Mouse (Mus musculus) MEL (cell line): Measurements from ENCODE around the gene Med14. TPM values are rescaled to one million over a fixed set of nuclear protein-coding genes. Genes with fewer than 3 reads are reported as not detected.
A peak's percentile ranks its signal among the peaks of the same experiment; 100 is the strongest.

Experiments
- DNase-seq: peaks from one replicate; pipeline ENCODE4 v3.0.0; 2011; ENCODE audit warnings: low read depth, low spot score
- H3K27ac ChIP-seq: 2 replicates; pipeline ENCODE4 v1.5.1; 2012; ENCODE audit warnings: low read depth, mild to moderate bottlenecking, control low read depth, low read length, moderate library complexity; ENCODE audit not compliant: control insufficient read depth
- H3K27me3 ChIP-seq, 2 experiments: fragments of 150-350 bp in 1 of 2; sonication (generic) in 1 of 2; 2 replicates each; pipeline ENCODE4 v1.6.1; 2012; ENCODE audit warnings: low read length in 2 of 2, mild to moderate bottlenecking in 2 of 2, improper control_type of control experiment in 1 of 2, moderate library complexity in 1 of 2; ENCODE audit not compliant: insufficient read depth in 2 of 2, control insufficient read depth in 1 of 2
- H3K36me3 ChIP-seq, 2 experiments: 2 replicates each; pipeline ENCODE4 v1.6.1; 2012 to 2014; ENCODE audit warnings: low read length in 2 of 2, improper control_type of control experiment in 1 of 2, inconsistent platforms in 1 of 2, mild to moderate bottlenecking in 1 of 2; ENCODE audit not compliant: insufficient read depth in 2 of 2, control insufficient read depth in 1 of 2
- H3K4me1 ChIP-seq, 2 experiments: fragments of 150-350 bp in 1 of 2; sonication (generic) in 1 of 2; 2 replicates each; pipeline ENCODE4 v1.6.1; 2012; ENCODE audit warnings: low read length in 2 of 2, improper control_type of control experiment in 1 of 2, mild to moderate bottlenecking in 1 of 2; ENCODE audit not compliant: insufficient read depth in 2 of 2, control insufficient read depth in 1 of 2
- H3K4me3 ChIP-seq, 2 experiments: fragments of 150-350 bp in 1 of 2; sonication (generic) in 1 of 2; 2 replicates each; pipeline ENCODE4 v1.5.1; 2012; ENCODE audit warnings: low read depth in 2 of 2, low read length in 2 of 2, mild to moderate bottlenecking in 2 of 2, moderate library complexity in 2 of 2, control low read depth in 1 of 2, improper control_type of control experiment in 1 of 2; ENCODE audit not compliant: control insufficient read depth in 1 of 2, insufficient read depth in 1 of 2
- H3K79me2 ChIP-seq: 2 replicates; pipeline ENCODE4 v1.6.1; 2012; ENCODE audit warnings: mild to moderate bottlenecking, low read length, moderate library complexity; ENCODE audit not compliant: control insufficient read depth, poor library complexity, insufficient read depth
- H3K9ac ChIP-seq: 2 replicates; pipeline ENCODE4 v1.6.1; 2012; ENCODE audit warnings: low read depth, mild to moderate bottlenecking, control low read depth, low read length, moderate library complexity; ENCODE audit not compliant: control insufficient read depth, poor library complexity, severe bottlenecking
- H3K9me3 ChIP-seq: fragments of 150-350 bp; sonication (generic); replicated peaks from 2 replicates; pipeline ENCODE4 v1.6.1; 2012; ENCODE audit warnings: mild to moderate bottlenecking, low read length, improper control_type of control experiment, moderate library complexity; ENCODE audit not compliant: insufficient read depth
- BHLHE40 ChIP-seq: IDR thresholded peaks from 2 replicates; pipeline ENCODE4 v1.6.1; 2012; ENCODE audit warnings: low read depth, mild to moderate bottlenecking, inconsistent platforms, low read length, improper control_type of control experiment, borderline replicate concordance
- CHD2 ChIP-seq: IDR thresholded peaks from 2 replicates; pipeline ENCODE4 v1.6.1; 2011; ENCODE audit warnings: low read length, improper control_type of control experiment
- ELF1 ChIP-seq: IDR thresholded peaks from 2 replicates; pipeline ENCODE4 v1.6.1; 2014; ENCODE audit warnings: low read depth, mild to moderate bottlenecking, inconsistent platforms, low read length, improper control_type of control experiment, moderate library complexity
- ETS1 ChIP-seq: IDR thresholded peaks from 2 replicates; pipeline ENCODE4 v1.6.1; 2012; ENCODE audit warnings: low read depth, mild to moderate bottlenecking, inconsistent platforms, low read length, improper control_type of control experiment, moderate library complexity
- GATA1 ChIP-seq: IDR thresholded peaks from 2 replicates; pipeline ENCODE4 v1.6.1; 2011; ENCODE audit warnings: low read depth, low read length, improper control_type of control experiment
- HCFC1 ChIP-seq: IDR thresholded peaks from 2 replicates; pipeline ENCODE4 v1.6.1; 2012; ENCODE audit warnings: low read depth, mild to moderate bottlenecking, inconsistent platforms, low read length, improper control_type of control experiment, moderate library complexity
- MAZ ChIP-seq: IDR thresholded peaks from 2 replicates; pipeline ENCODE4 v1.6.1; 2012; ENCODE audit warnings: low read depth, mild to moderate bottlenecking, inconsistent platforms, low read length, improper control_type of control experiment
- MEF2A ChIP-seq: IDR thresholded peaks from 2 replicates; pipeline ENCODE4 v1.6.1; 2014; ENCODE audit warnings: low read depth, mild to moderate bottlenecking, inconsistent platforms, low read length, improper control_type of control experiment; ENCODE audit not compliant: poor library complexity, insufficient replicate concordance, severe bottlenecking; ENCODE audit errors: extremely low read depth
- MXI1 ChIP-seq: IDR thresholded peaks from 2 replicates; pipeline ENCODE4 v1.6.1; 2011; ENCODE audit warnings: mild to moderate bottlenecking, low read depth, low read length, improper control_type of control experiment
- MYB ChIP-seq: IDR thresholded peaks from 2 replicates; pipeline ENCODE4 v1.6.1; 2011; ENCODE audit warnings: mild to moderate bottlenecking, low read depth, low read length, improper control_type of control experiment
- MYC ChIP-seq: IDR thresholded peaks from 2 replicates; pipeline ENCODE4 v1.6.1; 2011; ENCODE audit warnings: low read depth, mild to moderate bottlenecking, low read length, improper control_type of control experiment, moderate library complexity
- NELFE ChIP-seq: IDR thresholded peaks from 2 replicates; pipeline ENCODE4 v1.6.1; 2011; ENCODE audit warnings: low read depth, low read length, improper control_type of control experiment
- NRF1 ChIP-seq: IDR thresholded peaks from 2 replicates; pipeline ENCODE4 v1.6.1; 2014; ENCODE audit warnings: low read depth, mild to moderate bottlenecking, inconsistent platforms, low read length, improper control_type of control experiment, moderate library complexity; ENCODE audit not compliant: poor library complexity, insufficient read depth, severe bottlenecking
- POLR2A ChIP-seq, 2 experiments: IDR thresholded peaks; 2 replicates each; pipeline ENCODE4 v1.6.1; 2011 to 2012; ENCODE audit warnings: low read length in 2 of 2, mild to moderate bottlenecking in 2 of 2, control low read depth in 1 of 2, improper control_type of control experiment in 1 of 2, low read depth in 1 of 2, moderate library complexity in 1 of 2; ENCODE audit not compliant: control insufficient read depth in 1 of 2, insufficient read depth in 1 of 2, poor library complexity in 1 of 2
- RAD21 ChIP-seq: IDR thresholded peaks from 2 replicates; pipeline ENCODE4 v1.6.1; 2011; ENCODE audit warnings: mild to moderate bottlenecking, low read depth, low read length, improper control_type of control experiment
- RCOR1 ChIP-seq: IDR thresholded peaks from 2 replicates; pipeline ENCODE4 v1.6.1; 2012; ENCODE audit warnings: low read depth, mild to moderate bottlenecking, inconsistent platforms, low read length, improper control_type of control experiment
- SIN3A ChIP-seq: IDR thresholded peaks from 2 replicates; pipeline ENCODE4 v1.6.1; 2012; ENCODE audit warnings: low read length, improper control_type of control experiment, inconsistent platforms
- TBP ChIP-seq: IDR thresholded peaks from 2 replicates; pipeline ENCODE4 v1.8.0; 2011; ENCODE audit warnings: low read depth, low read length, improper control_type of control experiment
- TCF12 ChIP-seq: IDR thresholded peaks from 2 replicates; pipeline ENCODE4 v1.6.1; 2014; ENCODE audit warnings: low read depth, mild to moderate bottlenecking, inconsistent platforms, low read length, improper control_type of control experiment, moderate library complexity
- UBTF ChIP-seq: IDR thresholded peaks from 2 replicates; pipeline ENCODE4 v1.6.1; 2012; ENCODE audit warnings: low read depth, mild to moderate bottlenecking, inconsistent platforms, low read length, improper control_type of control experiment, moderate library complexity, borderline replicate concordance; ENCODE audit not compliant: insufficient read depth
- USF1 ChIP-seq: IDR thresholded peaks from 2 replicates; pipeline ENCODE4 v1.6.1; 2014; ENCODE audit warnings: low read depth, mild to moderate bottlenecking, inconsistent platforms, low read length, improper control_type of control experiment, moderate library complexity
- ZKSCAN1 ChIP-seq: IDR thresholded peaks from 2 replicates; pipeline ENCODE4 v1.6.1; 2012; ENCODE audit warnings: low read depth, mild to moderate bottlenecking, inconsistent platforms, low read length, improper control_type of control experiment, moderate library complexity
- ZNF384 ChIP-seq: IDR thresholded peaks from 2 replicates; pipeline ENCODE4 v1.6.1; 2012; ENCODE audit warnings: low read depth, mild to moderate bottlenecking, inconsistent platforms, low read length, improper control_type of control experiment
- polyA plus RNA-seq, 2 experiments: library from polyadenylated mRNA; stranded (reverse) in 1 of 2; unstranded in 1 of 2; fragments of >175 nt in 1 of 2; fragments of >200 nt in 1 of 2; gene quantifications; 2 replicates each; pipeline versions ENCODE4 v1.2.1 to v1.2.4; 2012; ENCODE audit warnings: low replicate concordance in 2 of 2, low read depth in 1 of 2; ENCODE audit not compliant: insufficient read length in 2 of 2, insufficient read depth in 1 of 2, missing spikeins in 1 of 2
- total RNA-seq: library from RNA; depleted of rRNA; stranded (reverse); fragments of 300-350 nt; gene quantifications from 2 replicates; pipeline ENCODE4 v1.2.3, GENCODE M21; 2012

Med14 gene
- total and polyA plus RNA-seq, 3 experiments, result 34.6 to 77.9 (median 53.3) TPM

DNA sequence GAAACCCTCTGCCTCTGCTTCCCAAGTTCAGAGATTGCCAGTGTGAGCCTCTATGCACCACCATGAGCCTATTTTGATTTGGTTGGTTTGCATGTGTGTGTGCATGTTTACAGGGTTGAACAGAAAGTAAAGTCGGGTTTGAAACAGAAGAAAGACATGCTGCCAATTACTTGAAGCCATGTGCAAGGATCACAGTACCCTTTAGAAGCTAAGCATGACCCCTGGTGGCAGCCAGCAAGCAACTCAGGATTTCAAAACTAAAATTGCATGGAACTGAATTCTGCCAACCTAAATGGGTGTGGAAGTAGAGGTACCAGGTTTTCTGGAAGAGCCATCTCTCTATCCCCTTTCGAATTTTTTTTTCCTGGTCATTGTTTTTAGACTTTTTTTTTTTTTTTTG, 33.0 kb upstream of the Med14 start (continued):
- TF ChIP-seq POLR2A (IDR thresholded peaks at IDR 0.05; ENCODE audit: control insufficient read depth in 1 of 2, insufficient read depth in 1 of 2, low read depth in 1 of 2, low read length in 2 of 2, poor library complexity in 1 of 2), result no peak
- TF ChIP-seq MYC, result peak; percentile 95
- no peak for TF ChIP-seq USF1
- TF ChIP-seq MYB, result no peak
- no peak for TF ChIP-seq ZKSCAN1
- peak; percentile 91 for TF ChIP-seq MXI1
- TF ChIP-seq TCF12, result no peak
- peak; percentile 55; the same call in 1 of the 2 replicates for TF ChIP-seq ZNF384
- no peak for TF ChIP-seq BHLHE40
- peak; percentile 75; the same call in 1 of the 2 replicates for TF ChIP-seq SIN3A
- TF ChIP-seq MAZ, result no peak
- no peak for TF ChIP-seq ELF1
- TF ChIP-seq UBTF, result no peak
- TF ChIP-seq ETS1, result peak; percentile 22; the same call in 1 of the 2 replicates
- TF ChIP-seq TBP, result 0 out of 2 replicates have a peak, but pooled peaks have one; percentile 39

GRCm38 (mm10) chrX:12791674-12792340, 29.9 kb upstream of the Med14 start:
- peak; percentile 62 for DNase-seq
- TF ChIP-seq GATA1, result peak; percentile 42; the same call in 1 of the 2 replicates
- TF ChIP-seq RAD21, result no peak
- TF ChIP-seq ZNF384, result no peak
- no peak for TF ChIP-seq NRF1
- no peak for TF ChIP-seq NELFE
- TF ChIP-seq RCOR1, result 0 out of 2 replicates have a peak, but pooled peaks have one; percentile 25
- no peak for TF ChIP-seq CHD2
- TF ChIP-seq TCF12, result no peak
- TF ChIP-seq MEF2A, result no peak
- no peak for TF ChIP-seq HCFC1
- Histone ChIP-seq H3K4me3 (no peak overlapping the region), H3K79me2 (no peaks in the 10 kb centered on the region), H3K9ac (no peak overlapping the region), H3K27me3 (no peaks in the 10 kb centered on the region), H3K9me3 (no peaks in the 10 kb centered on the region), H3K4me1 (peaks cover 0 to 5% of the 10 kb centered on the region in 2 experiments; a peak in 2 of 4 replicates), H3K36me3 (peaks cover 0 to 4% of the 10 kb centered on the region in 2 experiments; a peak in 2 of 4 replicates), H3K27ac (no peak overlapping the region)
